Mouse (Mus musculus): ENCODE results near the gene Ugcg.
A peak's percentile ranks its signal among the peaks of the same experiment; 100 is the strongest.

Gene Ugcg

GRCm38 (mm10) chr4:59239312-59239728 is 50.3 kb downstream of the Ugcg start:
- no peaks in the 10 kb centered on the region for H3K4me1 ChIP-seq (replicated peaks; ENCODE audit: low read depth, low read length)
- no peaks in the 10 kb centered on the region for H3K36me3 ChIP-seq (ENCODE audit: insufficient read depth, low read length)
- TF ChIP-seq POU5F1 (IDR thresholded peaks at IDR 0.05; ENCODE audit: borderline replicate concordance, low read length) (no peak), NANOG (IDR thresholded peaks at IDR 0.05; ENCODE audit: borderline replicate concordance, low read length) (no peak), CTCF (conservative IDR thresholded peaks at IDR 0.05; ENCODE audit: low read length) (no peak)
- no peak overlapping the region for H3K4me3 ChIP-seq (replicated peaks; ENCODE audit: low read length)
- no peaks in the 10 kb centered on the region for H3K9me3 ChIP-seq (ENCODE audit: low read length)
- no peaks in the 10 kb centered on the region for H3K27me3 ChIP-seq (ENCODE audit: insufficient read depth, low read length)

DNA sequence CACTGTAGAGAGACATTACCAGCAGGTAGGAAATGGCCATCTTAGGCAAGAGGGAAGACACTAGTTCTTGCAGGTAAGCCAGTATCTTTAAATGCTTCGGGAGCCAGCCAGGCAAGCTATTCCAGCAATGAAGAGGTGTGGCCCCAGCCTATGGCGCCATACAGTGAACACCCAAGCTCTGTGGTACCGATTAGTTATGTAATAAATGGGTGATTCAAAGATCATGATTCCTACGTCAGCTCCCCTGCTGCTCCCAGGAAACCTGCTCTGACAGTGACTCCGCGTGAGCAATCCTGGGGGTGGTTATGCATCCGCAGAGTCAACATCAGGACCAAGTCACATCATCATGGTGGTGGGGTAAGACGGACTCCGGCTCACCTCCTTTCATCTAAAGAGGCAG is 51.1 kb downstream of the Ugcg start:
- TF ChIP-seq POU5F1 (IDR thresholded peaks at IDR 0.05; ENCODE audit: borderline replicate concordance, low read length), result no peak
- TF ChIP-seq NANOG (IDR thresholded peaks at IDR 0.05; ENCODE audit: borderline replicate concordance, low read length), result no peak
- TF ChIP-seq CTCF (conservative IDR thresholded peaks at IDR 0.05; ENCODE audit: low read length), result no peak
- no peak overlapping the region for H3K4me3 ChIP-seq (replicated peaks; ENCODE audit: low read length)
- no peaks in the 10 kb centered on the region for H3K4me1 ChIP-seq (replicated peaks; ENCODE audit: low read depth, low read length)

GRCm38 (mm10) chr4:59241096-59241495 is 52.0 kb downstream of the Ugcg start:
- TF ChIP-seq NANOG (IDR thresholded peaks at IDR 0.05; ENCODE audit: borderline replicate concordance, low read length) (no peak), POU5F1 (IDR thresholded peaks at IDR 0.05; ENCODE audit: borderline replicate concordance, low read length) (no peak), CTCF (conservative IDR thresholded peaks at IDR 0.05; ENCODE audit: low read length) (peak; percentile 42)
- Histone ChIP-seq H3K9me3 (ENCODE audit: low read length) (no peaks in the 10 kb centered on the region), H3K36me3 (ENCODE audit: insufficient read depth, low read length) (no peaks in the 10 kb centered on the region), H3K4me3 (replicated peaks; ENCODE audit: low read length) (no peak overlapping the region), H3K27me3 (ENCODE audit: insufficient read depth, low read length) (no peaks in the 10 kb centered on the region), H3K4me1 (replicated peaks; ENCODE audit: low read depth, low read length) (no peaks in the 10 kb centered on the region)

More for the DNA sequence above, 51.1 kb downstream of the Ugcg start:
- Histone ChIP-seq H3K36me3 (ENCODE audit: insufficient read depth, low read length) (no peaks in the 10 kb centered on the region), H3K9me3 (ENCODE audit: low read length) (no peaks in the 10 kb centered on the region), H3K27me3 (ENCODE audit: insufficient read depth, low read length) (no peaks in the 10 kb centered on the region)

DNA sequence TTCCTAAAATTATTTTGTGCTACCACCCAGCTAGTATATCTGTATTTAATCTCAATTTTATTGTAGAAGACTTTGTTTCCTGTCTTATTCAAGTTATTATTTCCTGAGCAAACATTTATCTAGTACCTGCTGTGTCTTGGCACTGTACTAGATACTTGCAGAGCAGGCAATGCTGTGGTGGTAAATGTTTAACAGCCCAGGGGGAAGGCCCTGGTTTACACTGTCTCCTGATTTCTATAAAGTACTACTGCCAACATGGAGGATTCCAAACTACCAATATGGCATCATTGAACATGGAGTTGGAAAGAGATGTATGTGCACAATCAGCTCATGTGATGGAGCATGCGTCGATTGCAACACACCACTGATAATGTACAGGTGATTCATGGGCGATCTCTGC is 53.2 kb downstream of the Ugcg start:
- Histone ChIP-seq H3K9me3 (ENCODE audit: low read length) (no peaks in the 10 kb centered on the region), H3K36me3 (ENCODE audit: insufficient read depth, low read length) (no peaks in the 10 kb centered on the region), H3K4me3 (replicated peaks; ENCODE audit: low read length) (no peak overlapping the region), H3K4me1 (replicated peaks; ENCODE audit: low read depth, low read length) (no peaks in the 10 kb centered on the region), H3K27me3 (ENCODE audit: insufficient read depth, low read length) (no peaks in the 10 kb centered on the region)
- TF ChIP-seq NANOG (IDR thresholded peaks at IDR 0.05; ENCODE audit: borderline replicate concordance, low read length) (no peak), POU5F1 (IDR thresholded peaks at IDR 0.05; ENCODE audit: borderline replicate concordance, low read length) (no peak), CTCF (conservative IDR thresholded peaks at IDR 0.05; ENCODE audit: low read length) (no peak)

DNA sequence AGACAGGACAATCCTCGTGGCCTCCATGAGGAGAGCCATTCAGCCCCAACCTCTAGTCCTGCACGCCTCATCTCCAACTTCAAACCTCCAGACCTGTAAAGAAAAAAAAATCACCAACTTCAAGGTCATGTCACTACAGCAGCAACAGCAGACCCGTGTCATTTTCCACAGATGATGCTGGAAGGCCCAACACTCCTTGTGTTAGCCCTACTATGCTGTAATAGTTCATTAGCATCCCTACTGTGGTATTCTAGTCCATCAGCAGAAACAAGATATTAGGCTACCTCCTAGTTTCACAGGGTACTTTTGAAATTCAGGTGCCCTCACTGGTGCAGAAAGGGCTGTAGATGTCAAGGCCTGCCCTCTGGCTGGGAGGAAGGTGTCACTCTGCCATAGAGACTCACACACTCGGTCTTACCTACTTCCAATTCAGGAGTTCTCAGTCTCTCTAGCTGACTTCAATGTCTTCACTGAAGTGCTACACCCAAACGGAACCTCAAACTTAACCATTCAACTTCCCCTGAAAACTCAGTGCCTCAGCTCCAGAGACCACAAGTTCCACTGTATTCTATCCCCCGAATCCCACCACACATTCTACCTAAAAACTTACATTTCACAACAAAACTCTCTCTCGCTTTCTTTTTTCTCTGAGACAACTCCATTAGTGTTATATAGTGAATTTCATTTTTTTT is 54.9 kb downstream of the Ugcg start:
- Histone ChIP-seq H3K36me3 (ENCODE audit: insufficient read depth, low read length) (no peaks in the 10 kb centered on the region), H3K27me3 (ENCODE audit: insufficient read depth, low read length) (no peaks in the 10 kb centered on the region), H3K9me3 (ENCODE audit: low read length) (no peaks in the 10 kb centered on the region), H3K4me3 (replicated peaks; ENCODE audit: low read length) (no peak overlapping the region), H3K4me1 (replicated peaks; ENCODE audit: low read depth, low read length) (no peaks in the 10 kb centered on the region)
- TF ChIP-seq POU5F1 (IDR thresholded peaks at IDR 0.05; ENCODE audit: borderline replicate concordance, low read length) (no peak), CTCF (conservative IDR thresholded peaks at IDR 0.05; ENCODE audit: low read length) (no peak), NANOG (IDR thresholded peaks at IDR 0.05; ENCODE audit: borderline replicate concordance, low read length) (no peak)

GRCm38 (mm10) chr4:59244791-59245555 is 55.9 kb downstream of the Ugcg start:
- no peaks in the 10 kb centered on the region for H3K9me3 ChIP-seq (ENCODE audit: low read length)
- no peak for TF ChIP-seq POU5F1 (IDR thresholded peaks at IDR 0.05; ENCODE audit: borderline replicate concordance, low read length)
- TF ChIP-seq CTCF (conservative IDR thresholded peaks at IDR 0.05; ENCODE audit: low read length), result no peak
- TF ChIP-seq NANOG (IDR thresholded peaks at IDR 0.05; ENCODE audit: borderline replicate concordance, low read length), result no peak

GRCm38 (mm10) chr4:59245776-59246175 is 56.7 kb downstream of the Ugcg start:
- no peaks in the 10 kb centered on the region for H3K4me1 ChIP-seq (replicated peaks; ENCODE audit: low read depth, low read length)
- no peaks in the 10 kb centered on the region for H3K27me3 ChIP-seq (ENCODE audit: insufficient read depth, low read length)
- no peak overlapping the region for H3K4me3 ChIP-seq (replicated peaks; ENCODE audit: low read length)
- no peaks in the 10 kb centered on the region for H3K36me3 ChIP-seq (ENCODE audit: insufficient read depth, low read length)
- no peaks in the 10 kb centered on the region for H3K9me3 ChIP-seq (ENCODE audit: low read length)
- TF ChIP-seq CTCF (conservative IDR thresholded peaks at IDR 0.05; ENCODE audit: low read length), result no peak

More at GRCm38 (mm10) chr4:59244791-59245555, 55.9 kb downstream of the Ugcg start:
- Histone ChIP-seq H3K27me3 (ENCODE audit: insufficient read depth, low read length) (no peaks in the 10 kb centered on the region), H3K36me3 (ENCODE audit: insufficient read depth, low read length) (no peaks in the 10 kb centered on the region), H3K4me3 (replicated peaks; ENCODE audit: low read length) (no peak overlapping the region), H3K4me1 (replicated peaks; ENCODE audit: low read depth, low read length) (no peaks in the 10 kb centered on the region)

- TF ChIP-seq POU5F1 (IDR thresholded peaks at IDR 0.05; ENCODE audit: borderline replicate concordance, low read length) (no peak), CTCF (conservative IDR thresholded peaks at IDR 0.05; ENCODE audit: low read length) (no peak)
- no peaks in the 10 kb centered on the region for H3K9me3 ChIP-seq (ENCODE audit: low read length)
- no peak overlapping the region for H3K4me3 ChIP-seq (replicated peaks; ENCODE audit: low read length)
- H3K36me3 ChIP-seq (ENCODE audit: insufficient read depth, low read length), result no peaks in the 10 kb centered on the region
- no peaks in the 10 kb centered on the region for H3K4me1 ChIP-seq (replicated peaks; ENCODE audit: low read depth, low read length)
- H3K27me3 ChIP-seq (ENCODE audit: insufficient read depth, low read length), result no peaks in the 10 kb centered on the region
These were observed 58.5 kb downstream of the Ugcg start for GRCm38 (mm10) chr4:59247545-59247944.

All from E14TG2a.4 (cell line).